Mouse (Mus musculus) liver, embryonic 14.5 days (tissue): ENCODE data around the gene Tmem253.
A peak's percentile ranks its signal among the peaks of the same experiment; 100 is the strongest.

ENCODE experiments used
- CTCF ChIP-seq: IDR thresholded peaks from 2 replicates; pipeline ENCODE4 v1.5.1; 2016; ENCODE audit warnings: antibody characterized with exemption, low read depth, control low read depth
- EP300 ChIP-seq: IDR thresholded peaks from 2 replicates; pipeline ENCODE4 v1.6.1; 2016; ENCODE audit warnings: antibody characterized with exemption, low read depth

DNA sequence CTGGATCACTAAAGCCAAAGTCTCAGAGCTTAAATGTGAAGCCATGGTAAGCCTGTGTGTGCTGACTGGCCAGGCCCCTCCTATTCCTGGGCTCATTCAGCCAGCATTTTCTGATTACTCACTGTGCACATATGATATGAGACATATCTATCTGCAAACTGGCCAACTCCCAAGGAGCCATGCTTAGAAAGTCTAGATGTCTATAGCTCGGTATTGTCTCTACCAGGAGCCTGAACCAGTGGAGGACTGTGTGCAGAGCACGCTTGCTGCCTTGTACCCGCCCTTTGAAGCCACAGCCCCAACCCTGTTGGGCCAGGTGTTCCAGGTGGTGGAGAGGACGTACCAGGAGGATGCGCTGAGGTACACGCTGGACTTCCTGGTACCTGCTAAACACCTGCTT is 28.3 kb upstream of the Tmem253 start:
- peak; percentile 45 for TF ChIP-seq EP300
- TF ChIP-seq CTCF, result no peak
